Mouse (Mus musculus) erythroblast, embryonic 14.5 days (primary cell): ENCODE measurements around the gene Snx14. TPM values are rescaled to one million over a fixed set of nuclear protein-coding genes. Genes with fewer than 3 reads are reported as not detected.

Experiments
- H3K27me3 ChIP-seq: 2 replicates; pipeline ENCODE4 v1.6.1; 2012; ENCODE audit warnings: inconsistent platforms; ENCODE audit not compliant: control insufficient read depth
- H3K36me3 ChIP-seq: 2 replicates; pipeline ENCODE4 v1.6.1; 2012; ENCODE audit warnings: mild to moderate bottlenecking, inconsistent platforms; ENCODE audit not compliant: control insufficient read depth
- H3K4me1 ChIP-seq: 2 replicates; pipeline ENCODE4 v1.6.1; 2012; ENCODE audit warnings: inconsistent platforms; ENCODE audit not compliant: control insufficient read depth
- H3K4me3 ChIP-seq: replicated peaks from 2 replicates; pipeline ENCODE3; 2012; ENCODE audit warnings: moderate library complexity, mild to moderate bottlenecking, inconsistent platforms
- H3K9me3 ChIP-seq: 2 replicates; pipeline ENCODE4 v1.6.1; 2012; ENCODE audit warnings: low read length, inconsistent platforms, mixed read lengths; ENCODE audit not compliant: control insufficient read depth
- GATA1 ChIP-seq: IDR thresholded peaks from 2 replicates; pipeline ENCODE4 v1.6.1; 2012; ENCODE audit warnings: low read length, inconsistent platforms, mixed read lengths
- TAL1 ChIP-seq: IDR thresholded peaks from 3 replicates; pipeline ENCODE4 v1.6.1; 2012; ENCODE audit warnings: low read length, inconsistent platforms, mixed read lengths
- polyA plus RNA-seq: library from polyadenylated mRNA; stranded (reverse); fragments of >175 nt; gene quantifications from 2 replicates; pipeline ENCODE4 v1.2.3, GENCODE M21; 2012

The Snx14 gene
- polyA plus RNA-seq, 1 experiment = 0.13 TPM

DNA sequence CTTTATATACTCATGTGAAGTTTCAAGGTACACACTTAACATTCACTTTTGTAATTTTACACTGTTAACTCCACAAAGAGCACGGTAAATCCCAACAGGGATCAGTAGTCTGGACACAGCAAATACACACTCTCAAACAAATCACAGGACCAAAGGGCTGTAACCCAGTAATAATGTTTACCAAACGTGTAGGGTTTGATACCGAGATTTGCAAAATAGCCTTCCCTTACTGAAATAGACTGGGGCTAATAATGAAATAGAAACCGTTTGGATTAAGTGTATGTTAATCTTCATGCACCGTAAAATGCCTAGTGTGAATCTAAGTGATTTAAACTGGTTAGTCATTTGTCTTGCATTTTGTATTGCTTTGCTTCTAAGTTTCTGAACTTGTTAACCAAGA, 1.2 kb upstream of the Snx14 start:
- Histone ChIP-seq H3K9me3 (no peaks in the 10 kb centered on the region), H3K4me3 (peak overlapping the region; percentile 28)

DNA sequence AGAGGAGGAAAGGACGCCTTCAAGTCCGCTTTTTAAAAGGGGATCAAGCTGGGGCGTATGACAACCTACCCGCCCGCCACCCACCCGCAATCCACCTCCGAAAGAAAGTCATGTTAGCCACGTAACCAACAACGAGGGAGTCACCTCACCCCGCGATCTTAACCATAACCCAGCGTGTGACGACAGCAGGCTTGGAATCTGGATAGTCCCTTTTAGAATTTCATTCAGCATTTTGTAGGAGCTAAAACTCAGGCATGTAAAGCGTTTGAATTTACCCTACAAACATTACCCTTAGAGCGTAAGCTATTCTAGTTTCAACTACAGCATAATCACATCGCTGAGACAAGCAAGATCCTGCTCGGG, 461 bp upstream of the Snx14 start:
- peaks cover 7% of the 10 kb centered on the region for H3K36me3 ChIP-seq
- peaks cover 37% of the 10 kb centered on the region for H3K4me1 ChIP-seq
- H3K27me3 ChIP-seq = no peaks in the 10 kb centered on the region
- no peaks in the 10 kb centered on the region for H3K9me3 ChIP-seq
- no peak for TF ChIP-seq GATA1
- no peak for TF ChIP-seq TAL1
- peak overlapping the region; percentile 100 for H3K4me3 ChIP-seq

More for the DNA sequence above, 1.2 kb upstream of the Snx14 start:
- Histone ChIP-seq H3K4me1 (peaks cover 37% of the 10 kb centered on the region), H3K27me3 (no peaks in the 10 kb centered on the region), H3K36me3 (peaks cover 13% of the 10 kb centered on the region)
- TF ChIP-seq GATA1 = no peak
- TF ChIP-seq TAL1 = no peak

DNA sequence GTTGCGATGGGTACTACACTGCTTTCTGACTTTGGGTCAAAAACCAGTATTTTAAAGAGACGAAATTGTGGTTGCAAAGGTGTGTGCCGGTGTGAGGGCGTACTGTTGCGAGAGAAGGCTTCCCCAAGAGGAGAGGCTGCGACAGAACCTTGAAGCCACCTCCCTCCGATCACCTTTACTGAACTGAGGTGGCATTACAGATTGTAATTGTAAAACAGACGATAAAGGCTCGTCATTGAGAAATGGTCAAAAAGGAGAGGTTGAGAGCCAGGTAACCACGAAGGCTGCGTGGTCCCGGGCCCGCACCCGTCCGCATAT, 562 bp downstream of the Snx14 start:
- no peaks in the 10 kb centered on the region for H3K9me3 ChIP-seq
- TF ChIP-seq GATA1 (no peak), TAL1 (no peak)
- H3K4me3 ChIP-seq = peak overlapping the region; percentile 100

GRCm38 (mm10) chr9:88437342-88438236, 1.2 kb downstream of the Snx14 start:
- Histone ChIP-seq H3K27me3 (no peaks in the 10 kb centered on the region), H3K36me3 (peaks cover 2% of the 10 kb centered on the region), H3K4me1 (peaks cover 37% of the 10 kb centered on the region), H3K4me3 (peak overlapping the region; percentile 100), H3K9me3 (no peaks in the 10 kb centered on the region)
- TF ChIP-seq GATA1 (no peak), TAL1 (no peak)

More for the DNA sequence above, 562 bp downstream of the Snx14 start:
- H3K27me3 ChIP-seq = no peaks in the 10 kb centered on the region
- H3K4me1 ChIP-seq = peaks cover 37% of the 10 kb centered on the region
- peaks cover 2% of the 10 kb centered on the region for H3K36me3 ChIP-seq

- H3K4me3 ChIP-seq = no peak overlapping the region
- H3K27me3 ChIP-seq = no peaks in the 10 kb centered on the region
- no peaks in the 10 kb centered on the region for H3K4me1 ChIP-seq
- H3K9me3 ChIP-seq = no peaks in the 10 kb centered on the region
- H3K36me3 ChIP-seq = peaks cover 17% of the 10 kb centered on the region
- no peak for TF ChIP-seq GATA1
- TF ChIP-seq TAL1 = no peak
Observed at GRCm38 (mm10) chr9:88424356-88424755, 14.4 kb downstream of the Snx14 start.

GRCm38 (mm10) chr9:88422428-88422827, 16.3 kb downstream of the Snx14 start:
- TF ChIP-seq GATA1 = no peak
- TF ChIP-seq TAL1 = no peak
- no peak overlapping the region for H3K4me3 ChIP-seq
- H3K27me3 ChIP-seq = no peaks in the 10 kb centered on the region
- no peaks in the 10 kb centered on the region for H3K4me1 ChIP-seq
- H3K9me3 ChIP-seq = no peaks in the 10 kb centered on the region
- H3K36me3 ChIP-seq = peaks cover 17% of the 10 kb centered on the region

DNA sequence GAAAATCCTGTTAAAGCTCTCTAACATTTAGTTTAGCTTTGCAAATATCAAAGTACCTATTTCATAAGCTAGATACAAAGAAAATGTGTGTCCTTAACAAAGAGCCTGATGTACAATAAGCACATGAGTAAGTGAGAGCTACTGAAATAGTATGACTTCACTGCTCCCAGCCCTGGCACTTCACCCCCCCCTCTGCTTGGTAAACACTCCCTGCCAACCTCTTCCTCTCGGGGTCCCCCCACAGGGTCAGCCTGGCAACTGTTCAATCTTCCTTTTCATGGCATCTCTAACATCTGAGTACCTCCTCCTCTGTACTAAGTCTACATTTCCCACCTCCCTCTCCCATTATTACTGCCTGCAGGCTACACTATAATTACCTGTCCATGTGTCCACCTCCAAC, 22.0 kb downstream of the Snx14 start:
- TF ChIP-seq GATA1 = no peak
- TF ChIP-seq TAL1 = no peak
- Histone ChIP-seq H3K4me1 (no peaks in the 10 kb centered on the region), H3K36me3 (peaks cover 21% of the 10 kb centered on the region)

GRCm38 (mm10) chr9:88409978-88410377, 28.8 kb downstream of the Snx14 start:
- no peak for TF ChIP-seq GATA1
- TF ChIP-seq TAL1 = no peak
- H3K27me3 ChIP-seq = no peaks in the 10 kb centered on the region

More for the DNA sequence above, 22.0 kb downstream of the Snx14 start:
- Histone ChIP-seq H3K4me3 (no peak overlapping the region), H3K27me3 (no peaks in the 10 kb centered on the region), H3K9me3 (no peaks in the 10 kb centered on the region)

DNA sequence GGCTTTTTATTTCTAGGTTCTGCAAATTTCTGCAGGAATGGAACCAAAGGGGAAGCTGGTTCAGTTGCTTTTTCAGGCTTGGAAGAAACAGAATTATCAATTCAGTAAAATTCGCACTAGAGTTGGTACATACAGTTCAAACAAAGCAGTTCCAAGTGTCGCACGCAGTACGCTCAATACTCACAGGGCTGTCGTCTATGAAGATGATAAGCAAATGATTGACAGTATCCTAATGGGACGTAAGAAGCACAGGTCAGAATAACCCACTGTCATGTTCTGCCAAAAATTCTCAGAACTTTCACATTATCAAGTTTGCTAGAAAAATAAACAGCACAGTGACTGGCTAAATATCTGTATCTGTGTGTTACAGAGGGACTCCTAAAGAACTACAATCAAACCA, 34.2 kb downstream of the Snx14 start:
- TF ChIP-seq GATA1 = no peak
- no peak for TF ChIP-seq TAL1
- Histone ChIP-seq H3K9me3 (no peaks in the 10 kb centered on the region), H3K27me3 (no peaks in the 10 kb centered on the region), H3K36me3 (peaks cover 17% of the 10 kb centered on the region), H3K4me3 (peak overlapping the region; percentile 27), H3K4me1 (peaks cover 3% of the 10 kb centered on the region)

More at GRCm38 (mm10) chr9:88409978-88410377, 28.8 kb downstream of the Snx14 start:
- Histone ChIP-seq H3K4me3 (no peak overlapping the region), H3K4me1 (no peaks in the 10 kb centered on the region), H3K9me3 (no peaks in the 10 kb centered on the region), H3K36me3 (peaks cover 14% of the 10 kb centered on the region)
